Mouse (Mus musculus): ENCODE measurements around the gene Afap1l2.

Afap1l2 gene

DNA sequence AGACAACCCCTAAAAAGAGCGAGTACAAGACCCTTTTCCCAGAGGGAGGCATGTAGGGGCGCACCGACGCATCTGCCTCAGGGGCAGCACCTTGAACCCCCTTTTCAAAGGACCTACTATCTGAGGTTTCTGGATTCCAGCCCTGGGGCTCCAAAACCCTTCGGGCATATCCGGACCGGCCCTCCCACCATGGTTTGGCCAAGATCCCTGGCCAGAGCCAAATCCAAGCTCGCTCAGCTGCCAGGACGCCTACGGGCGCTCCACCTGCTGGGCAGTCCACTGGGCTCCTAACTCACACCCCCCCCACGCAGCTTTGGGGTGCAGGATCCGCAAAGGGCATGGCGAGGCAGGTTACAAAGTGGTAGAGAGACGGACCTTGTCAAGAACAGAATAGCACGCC lies 737 bp downstream of the Afap1l2 start:
- no peak for DNase-seq (ENCODE audit: low spot score)

DNA sequence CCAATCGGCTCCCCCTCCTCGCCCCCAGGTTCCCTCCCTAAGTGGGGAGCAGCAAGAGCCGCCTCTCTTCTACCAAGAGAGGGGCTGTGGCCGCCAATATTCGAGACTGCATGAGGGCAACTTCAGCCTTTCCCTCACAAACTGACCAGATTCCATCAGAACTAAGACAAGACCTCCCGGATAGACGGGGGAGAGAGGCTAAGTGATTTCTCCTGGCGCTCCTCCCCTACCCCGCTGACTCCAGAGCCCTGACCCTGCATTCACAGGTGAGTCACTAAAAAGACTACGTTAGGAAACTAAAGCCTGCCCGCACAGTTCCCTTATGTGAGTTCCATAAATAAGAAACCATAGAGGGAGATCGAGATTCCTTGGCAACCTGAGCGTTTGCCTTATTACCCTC lies 1.2 kb downstream of the Afap1l2 start:
- no peak for DNase-seq (ENCODE audit: low spot score)

DNA sequence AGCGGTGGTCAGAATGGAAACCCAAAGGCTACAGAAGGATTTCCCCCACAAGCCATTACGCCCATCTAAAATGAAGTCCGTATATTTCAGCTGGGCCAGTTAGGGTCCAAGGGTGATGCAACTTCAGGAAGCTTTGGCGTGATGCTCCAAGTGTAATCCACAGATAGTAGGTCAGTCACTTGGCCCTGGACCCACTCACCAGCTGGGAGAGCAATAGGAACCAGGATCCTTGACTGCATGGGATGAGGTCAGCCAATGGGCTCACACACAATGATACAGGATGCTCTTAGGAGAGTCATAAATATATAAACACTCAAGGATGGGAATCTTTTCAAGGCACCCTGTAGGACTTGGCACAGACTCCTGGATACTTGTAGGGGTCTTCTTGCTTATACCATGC lies 3.0 kb downstream of the Afap1l2 start:
- DNase-seq (ENCODE audit: low spot score) = no peak

DNA sequence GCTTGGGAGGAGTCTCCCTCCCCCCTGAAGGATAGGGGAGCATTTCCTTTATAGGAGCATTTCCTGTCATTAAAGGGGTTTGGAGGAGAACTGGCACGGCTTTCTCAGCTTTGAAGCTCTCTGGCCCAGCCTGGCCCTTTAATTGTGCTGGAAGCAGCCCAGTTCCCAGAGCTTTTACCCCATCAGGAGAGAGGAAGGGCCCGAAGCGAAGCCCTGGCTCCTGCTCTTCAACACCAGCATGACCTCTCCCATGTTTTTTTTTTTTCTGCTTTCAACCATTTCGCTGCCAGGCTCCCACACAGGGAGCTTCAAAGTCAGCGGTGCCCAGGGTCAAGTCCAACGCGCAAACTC lies 4.6 kb downstream of the Afap1l2 start:
- no peak for DNase-seq (ENCODE audit: low spot score)

DNA sequence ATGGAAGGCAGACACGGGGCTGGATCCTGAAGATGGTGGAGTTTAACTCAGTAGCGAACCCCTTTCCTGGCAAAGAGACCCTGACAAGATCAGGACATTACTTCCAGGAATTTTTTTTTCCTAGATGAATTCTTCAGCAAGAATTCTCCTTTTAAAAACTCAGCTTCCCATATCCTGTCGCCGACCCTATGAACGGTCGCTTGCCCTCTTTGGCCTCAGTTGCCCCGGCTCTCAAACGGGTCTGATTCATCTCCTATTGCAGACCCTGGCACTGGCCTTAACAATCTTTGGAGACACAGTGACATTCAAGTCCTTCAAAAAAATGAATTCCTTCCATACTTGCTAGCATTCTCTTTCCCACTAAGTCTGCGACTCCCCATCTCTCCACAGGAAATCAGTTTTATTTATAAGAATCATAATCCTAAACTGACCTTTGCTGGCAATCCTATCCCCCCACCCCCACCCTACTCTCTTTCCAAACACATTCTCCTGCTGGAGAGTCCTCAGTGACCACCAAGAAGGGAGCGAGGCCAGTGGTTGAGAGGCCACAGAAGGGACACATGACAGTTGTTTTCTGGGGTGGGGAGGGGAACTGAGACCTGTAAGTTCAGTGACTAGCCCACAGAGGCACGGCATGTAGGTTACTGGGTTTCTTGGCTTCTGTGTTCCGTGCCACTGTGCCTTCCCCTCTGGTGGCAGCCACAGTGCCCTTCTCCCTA lies 5.1 kb downstream of the Afap1l2 start:
- DNase-seq (ENCODE audit: low spot score) = no peak

DNA sequence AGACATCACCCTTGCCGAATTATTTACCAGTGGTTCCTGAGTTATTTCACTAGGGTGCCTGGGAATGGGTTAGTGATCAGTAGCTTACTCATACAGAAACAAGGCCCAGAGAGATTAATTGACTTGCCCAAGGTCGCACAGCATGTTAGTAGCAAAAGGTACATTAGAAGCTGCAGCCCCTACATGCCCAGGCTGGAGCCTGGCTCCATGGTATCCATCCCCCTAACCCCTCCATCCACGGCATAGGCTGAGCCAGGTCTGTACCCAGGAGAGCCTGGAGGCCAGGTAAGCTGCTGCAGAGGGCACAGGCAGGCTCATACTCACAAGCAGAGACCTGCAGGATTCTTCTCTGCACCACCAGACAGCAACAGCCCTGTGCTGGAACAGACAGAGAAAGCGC lies 6.1 kb downstream of the Afap1l2 start:
- DNase-seq (ENCODE audit: low spot score) = no peak

DNA sequence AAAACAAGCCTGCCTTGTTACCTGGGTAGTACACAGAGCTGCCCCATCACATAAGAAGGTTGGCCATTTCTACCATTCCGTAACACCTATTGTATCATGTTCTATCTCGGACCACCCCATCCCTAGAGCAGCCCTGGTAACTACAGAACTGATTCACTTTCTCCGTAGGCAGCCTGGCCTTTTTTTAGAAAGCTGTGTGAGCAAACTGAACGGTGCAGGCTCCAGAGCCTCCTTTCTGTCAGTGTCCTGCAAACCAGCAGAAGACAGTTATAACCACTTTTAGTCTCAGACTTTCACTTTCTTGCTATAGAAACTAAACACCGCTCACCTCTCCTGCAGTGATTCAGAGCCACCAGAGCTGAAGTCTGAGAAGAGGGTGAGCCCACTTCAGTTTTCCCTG lies 7.4 kb downstream of the Afap1l2 start:
- no peak for DNase-seq (ENCODE audit: low spot score)

DNA sequence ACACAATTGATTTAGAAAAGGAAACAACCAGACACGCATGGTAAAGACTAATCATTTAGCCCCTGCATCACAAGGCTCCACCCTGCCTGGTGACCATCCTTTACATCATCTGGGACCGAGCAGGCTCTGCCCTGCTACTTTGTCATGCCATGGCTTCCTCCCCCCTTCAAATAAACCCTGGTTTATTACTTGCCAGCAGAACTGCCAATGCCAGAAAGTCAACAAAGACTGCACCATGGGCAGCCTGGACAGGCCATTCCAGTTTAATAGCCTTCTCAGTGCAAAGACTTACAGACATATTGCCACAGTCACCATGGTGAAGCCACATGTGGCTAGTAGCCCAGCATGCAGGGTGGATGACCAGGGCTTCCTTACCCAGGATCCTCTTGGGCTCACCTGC lies 8.2 kb downstream of the Afap1l2 start:
- no peak for DNase-seq (ENCODE audit: low spot score)

DNA sequence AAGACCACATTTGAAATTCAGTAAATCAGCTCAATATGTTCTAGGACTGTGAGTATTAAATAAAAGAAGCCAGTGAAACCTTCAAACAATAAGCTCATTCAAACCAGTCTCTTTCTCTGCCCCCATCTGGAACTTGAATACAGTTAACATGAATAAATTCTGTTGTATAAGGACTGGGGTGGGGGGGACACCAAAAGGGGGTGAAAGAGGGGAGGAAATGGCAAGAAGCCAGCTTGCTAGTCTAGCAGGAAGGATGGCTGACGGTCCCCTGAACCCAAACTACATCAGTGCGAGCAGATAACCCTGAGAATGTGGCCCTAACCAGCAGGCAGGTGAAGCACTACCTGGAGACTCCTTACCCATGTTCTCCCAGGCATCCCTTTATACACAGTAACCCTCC lies 9.1 kb downstream of the Afap1l2 start:
- DNase-seq (ENCODE audit: low spot score) = no peak

DNA sequence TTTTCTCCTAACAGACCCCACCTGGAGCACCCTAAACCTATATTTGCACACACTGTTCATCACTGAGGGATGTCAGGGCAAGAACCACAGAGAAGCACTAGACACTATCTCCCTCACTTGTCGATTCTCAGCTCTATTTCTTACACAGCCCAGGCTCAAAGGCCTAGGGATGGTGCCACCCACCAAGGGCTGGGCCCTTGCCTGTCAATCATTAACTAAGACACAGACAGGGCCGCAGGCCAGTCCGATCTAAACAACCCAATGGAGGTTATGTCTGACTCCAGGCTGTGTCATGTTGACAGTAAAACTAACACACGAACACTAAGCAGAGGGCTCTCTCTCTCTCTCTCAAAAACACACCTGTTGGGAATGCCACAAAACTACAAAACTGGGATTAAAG lies 9.7 kb downstream of the Afap1l2 start:
- no peak for DNase-seq (ENCODE audit: low spot score)

DNA sequence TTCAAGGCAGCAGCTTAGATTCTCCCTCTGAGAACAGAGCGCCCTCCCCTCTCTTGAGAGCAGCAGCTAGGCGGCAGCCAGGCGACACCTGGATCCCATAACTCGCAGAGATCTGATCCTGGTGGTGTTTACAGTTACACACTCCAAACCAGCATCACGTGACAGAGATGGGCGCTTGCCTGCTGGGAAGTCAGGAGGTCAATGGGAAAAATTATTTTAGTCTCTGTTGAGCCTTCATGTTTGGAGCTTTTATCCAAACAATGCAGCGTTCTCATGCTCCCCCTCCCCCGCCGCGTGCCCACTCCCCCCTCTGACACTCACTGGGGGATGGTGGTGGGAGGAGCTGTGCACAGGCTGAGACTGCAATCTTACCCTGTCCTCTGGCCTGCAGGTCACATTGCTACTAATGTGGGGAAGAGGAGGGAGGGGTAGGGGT lies 10.8 kb downstream of the Afap1l2 start:
- DNase-seq (ENCODE audit: low spot score) = no peak

DNA sequence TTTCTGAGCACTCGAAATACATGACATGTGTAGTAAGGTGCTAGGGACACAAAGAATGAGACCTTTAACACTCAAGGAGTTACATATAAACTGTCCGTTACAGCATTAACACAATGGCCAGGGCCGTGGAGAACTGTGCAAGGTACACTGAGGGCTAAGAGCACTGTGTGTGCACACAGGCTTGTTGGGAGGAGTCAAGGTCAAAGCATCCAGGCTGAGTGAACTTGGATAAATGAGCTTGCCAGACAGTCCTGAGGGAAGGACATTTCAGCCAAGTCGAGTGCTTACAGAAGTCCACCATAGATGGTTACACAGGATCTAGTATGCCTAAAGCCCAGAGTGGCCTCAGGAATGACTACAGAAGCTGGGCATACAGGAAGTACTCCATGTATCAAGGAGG lies 12.6 kb downstream of the Afap1l2 start:
- no peak for DNase-seq (ENCODE audit: low spot score)

DNA sequence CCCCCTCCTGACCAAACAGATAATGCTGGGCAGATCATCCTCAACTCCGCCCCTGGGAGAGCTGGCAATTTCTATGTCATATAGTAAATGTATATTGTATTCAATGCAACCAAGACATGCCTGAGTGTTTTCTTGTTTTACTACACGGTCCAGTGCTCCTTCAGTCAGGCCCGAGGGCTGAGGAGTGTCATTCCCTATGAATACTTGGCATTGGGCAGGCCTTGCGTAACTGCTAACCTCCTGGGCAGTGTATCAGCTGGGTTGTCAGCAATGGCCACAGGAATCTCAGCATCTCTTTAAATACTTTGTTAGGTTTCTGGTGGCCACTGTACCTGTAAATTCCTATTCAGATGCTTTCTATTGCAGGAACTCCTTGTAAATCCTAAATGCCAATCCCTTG lies 13.4 kb downstream of the Afap1l2 start:
- DNase-seq (ENCODE audit: low spot score) = no peak

DNA sequence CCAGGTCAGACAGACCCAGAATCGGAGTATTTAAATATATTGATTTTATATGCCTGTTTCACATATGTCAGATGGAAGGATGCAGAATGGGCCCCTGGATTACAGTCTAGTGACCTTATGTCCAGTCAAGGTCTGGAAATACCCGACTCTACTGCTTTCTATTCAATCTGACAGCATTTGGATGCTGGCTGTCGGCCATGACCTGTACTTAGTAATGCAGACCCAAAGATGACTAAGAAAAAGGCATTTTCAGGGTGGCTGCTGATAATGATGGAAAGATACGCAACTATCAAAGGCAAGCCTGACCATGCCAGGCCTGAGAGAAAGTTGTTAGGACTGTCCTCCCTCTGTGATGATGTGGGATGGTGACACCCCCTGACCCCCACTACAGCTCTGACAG lies 14.3 kb downstream of the Afap1l2 start:
- no peak for DNase-seq (ENCODE audit: low spot score)

DNA sequence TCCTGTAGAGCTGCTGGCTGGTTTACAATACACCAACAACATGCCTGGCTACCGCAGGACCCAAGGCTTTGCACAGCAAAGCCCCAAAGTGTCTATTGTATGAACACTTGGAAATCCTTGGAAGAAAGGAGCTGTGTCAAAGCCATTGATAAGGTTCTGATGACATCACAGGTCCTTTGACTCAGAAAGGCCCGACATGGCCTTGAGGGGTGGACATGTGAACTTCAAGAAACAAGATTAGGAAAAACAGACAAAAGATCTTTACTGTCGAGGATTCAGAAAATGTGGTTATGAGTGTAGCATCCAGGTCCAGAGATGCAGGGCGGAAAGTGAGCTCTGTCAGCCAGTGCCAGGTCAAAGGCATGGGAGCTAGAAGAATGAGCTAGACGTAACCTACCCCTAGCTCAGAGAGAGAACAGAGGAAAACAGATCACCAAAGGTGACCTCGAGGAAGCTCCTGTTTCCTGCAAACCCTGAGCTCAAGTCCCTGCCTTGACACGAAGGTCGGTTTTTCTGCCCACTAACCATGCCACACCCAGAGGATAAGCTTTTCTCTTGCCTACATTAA lies 15.0 kb downstream of the Afap1l2 start:
- DNase-seq (ENCODE audit: low spot score) = no peak

DNA sequence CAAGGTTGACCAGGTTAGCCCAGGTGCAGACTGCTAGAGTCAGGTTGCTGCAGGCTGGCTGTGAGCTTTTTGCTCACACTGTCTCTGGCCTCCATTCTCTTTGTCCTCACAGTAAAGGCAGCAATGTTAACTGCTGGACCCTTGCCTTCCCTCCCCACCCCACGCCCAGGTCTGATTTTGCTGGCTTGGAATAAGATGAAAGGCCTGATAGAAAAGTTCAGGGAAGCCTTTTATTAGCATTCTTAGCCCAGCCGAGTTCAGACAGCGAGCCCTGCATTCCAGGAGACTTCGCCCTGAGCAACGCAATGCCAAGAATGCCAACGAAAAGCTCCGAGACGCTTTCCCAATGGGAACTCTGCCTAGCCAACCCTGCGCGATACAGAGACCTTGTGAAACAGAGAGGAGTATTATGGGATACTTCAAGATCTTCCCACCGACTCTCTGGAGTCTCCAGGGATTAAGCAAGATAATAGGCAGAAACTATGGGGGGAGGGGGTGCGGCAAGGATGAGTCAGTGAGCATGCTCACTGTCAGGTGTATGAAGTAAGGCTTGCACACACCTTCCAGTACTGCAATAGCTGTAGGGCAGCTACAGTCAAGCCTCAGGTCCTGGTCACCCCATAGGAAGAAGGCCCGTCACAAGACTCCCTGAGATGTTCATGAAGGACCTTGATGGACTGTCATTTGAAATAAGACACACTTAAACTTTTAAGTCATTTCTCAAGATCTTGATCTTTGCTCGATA lies 17.5 kb downstream of the Afap1l2 start:
- no peak for DNase-seq (ENCODE audit: low spot score)

DNA sequence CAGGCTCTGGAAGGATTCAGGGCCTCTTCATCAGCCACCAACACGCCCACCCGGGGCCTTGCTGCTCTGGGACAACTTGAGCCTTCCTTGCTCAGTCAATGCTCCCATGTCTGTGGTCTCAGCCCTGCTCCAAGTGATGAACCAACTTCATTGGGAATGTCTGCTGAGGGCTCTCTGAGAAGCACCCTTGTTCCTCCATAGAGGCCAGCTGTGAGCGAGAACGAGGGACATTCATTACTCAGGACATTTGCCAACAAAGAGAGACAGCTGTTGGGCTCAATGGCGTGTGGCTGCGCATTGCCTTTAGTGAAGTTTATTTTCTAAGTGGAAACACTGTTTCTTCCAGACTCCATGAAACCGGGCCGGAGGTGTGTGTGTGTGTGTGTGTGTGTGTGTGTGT lies 18.9 kb downstream of the Afap1l2 start:
- no peak for DNase-seq (ENCODE audit: low spot score)

DNA sequence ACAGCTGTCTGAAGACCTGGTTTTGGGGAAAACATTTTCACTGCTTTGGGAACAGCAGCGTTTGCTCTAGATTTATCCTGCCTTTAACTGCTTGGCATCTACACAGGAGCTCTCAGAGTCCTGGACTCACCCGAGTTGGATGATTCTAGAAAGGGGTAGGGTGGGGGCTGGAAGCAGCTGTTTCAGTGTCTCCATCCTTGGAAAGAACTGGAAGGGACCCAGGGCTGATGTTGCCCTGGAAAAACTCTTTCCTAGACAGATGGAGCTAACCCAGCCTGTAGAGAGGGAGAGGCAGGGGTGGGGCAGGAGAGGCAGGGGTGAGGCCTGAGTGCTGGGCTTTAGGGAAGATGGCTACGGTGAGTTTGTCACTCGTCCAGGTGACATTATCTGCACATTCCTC lies 23.8 kb downstream of the Afap1l2 start:
- no peak for DNase-seq (ENCODE audit: low spot score)

DNA sequence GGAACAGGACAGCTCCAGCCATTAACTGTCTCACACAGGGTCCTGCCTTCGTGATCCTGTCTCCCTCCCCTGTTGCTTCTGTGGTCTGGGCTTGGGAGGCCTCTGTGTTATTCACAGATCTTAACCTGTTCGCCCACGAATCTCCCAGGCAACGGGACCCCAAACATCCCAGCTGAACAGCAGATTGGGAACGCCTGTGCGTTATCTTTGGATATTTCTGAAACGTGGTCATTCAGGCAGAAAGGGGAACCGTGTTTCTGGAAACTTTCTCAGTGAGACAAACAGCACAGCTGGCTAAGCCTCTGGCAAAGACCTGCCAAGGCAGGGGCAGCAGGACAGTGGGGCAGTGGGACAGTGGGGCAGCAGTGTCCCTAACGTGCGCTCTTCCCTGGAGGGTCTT lies 24.3 kb downstream of the Afap1l2 start:
- DNase-seq (ENCODE audit: low spot score) = no peak

DNA sequence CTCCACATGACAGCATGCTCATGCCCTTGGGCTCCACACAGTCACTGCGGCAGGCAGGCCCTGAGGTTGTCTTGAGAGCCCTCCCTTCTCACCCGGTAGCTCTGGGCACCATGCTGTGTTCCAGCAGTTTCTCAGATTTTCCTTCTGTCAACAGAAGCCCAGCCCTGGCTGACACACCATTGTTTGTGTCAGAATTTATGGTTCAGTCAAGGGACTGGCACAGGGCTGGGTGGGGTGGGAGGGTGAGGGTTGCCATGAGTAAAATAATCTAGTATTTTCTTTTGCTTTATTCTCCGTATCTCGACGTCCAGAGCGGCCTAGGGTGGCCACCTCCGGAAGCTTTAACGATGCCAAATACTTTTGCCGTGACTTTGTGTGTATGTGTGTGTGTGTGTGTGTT lies 26.3 kb downstream of the Afap1l2 start:
- no peak for DNase-seq (ENCODE audit: low spot score)

DNA sequence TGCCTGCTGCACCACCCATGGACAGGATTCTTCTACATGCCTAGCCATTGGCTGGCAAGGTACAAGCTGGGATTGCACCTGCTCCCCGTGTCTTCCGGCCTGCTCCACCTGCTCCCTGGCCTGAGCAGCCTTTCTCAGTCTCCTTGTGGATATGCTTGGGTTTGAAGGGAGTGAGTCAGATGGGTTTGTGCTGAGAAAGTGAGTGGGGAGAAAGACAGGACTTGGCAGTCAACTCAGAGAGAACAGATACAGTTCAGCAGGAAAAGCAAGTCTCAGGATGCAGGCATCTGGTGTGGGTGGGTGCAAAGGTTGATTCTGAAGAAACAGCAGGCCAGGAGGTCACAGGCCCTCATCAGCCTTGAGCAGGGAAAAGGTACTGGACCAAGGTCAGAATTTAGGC lies 27.2 kb downstream of the Afap1l2 start:
- DNase-seq (ENCODE audit: low spot score) = no peak

DNA sequence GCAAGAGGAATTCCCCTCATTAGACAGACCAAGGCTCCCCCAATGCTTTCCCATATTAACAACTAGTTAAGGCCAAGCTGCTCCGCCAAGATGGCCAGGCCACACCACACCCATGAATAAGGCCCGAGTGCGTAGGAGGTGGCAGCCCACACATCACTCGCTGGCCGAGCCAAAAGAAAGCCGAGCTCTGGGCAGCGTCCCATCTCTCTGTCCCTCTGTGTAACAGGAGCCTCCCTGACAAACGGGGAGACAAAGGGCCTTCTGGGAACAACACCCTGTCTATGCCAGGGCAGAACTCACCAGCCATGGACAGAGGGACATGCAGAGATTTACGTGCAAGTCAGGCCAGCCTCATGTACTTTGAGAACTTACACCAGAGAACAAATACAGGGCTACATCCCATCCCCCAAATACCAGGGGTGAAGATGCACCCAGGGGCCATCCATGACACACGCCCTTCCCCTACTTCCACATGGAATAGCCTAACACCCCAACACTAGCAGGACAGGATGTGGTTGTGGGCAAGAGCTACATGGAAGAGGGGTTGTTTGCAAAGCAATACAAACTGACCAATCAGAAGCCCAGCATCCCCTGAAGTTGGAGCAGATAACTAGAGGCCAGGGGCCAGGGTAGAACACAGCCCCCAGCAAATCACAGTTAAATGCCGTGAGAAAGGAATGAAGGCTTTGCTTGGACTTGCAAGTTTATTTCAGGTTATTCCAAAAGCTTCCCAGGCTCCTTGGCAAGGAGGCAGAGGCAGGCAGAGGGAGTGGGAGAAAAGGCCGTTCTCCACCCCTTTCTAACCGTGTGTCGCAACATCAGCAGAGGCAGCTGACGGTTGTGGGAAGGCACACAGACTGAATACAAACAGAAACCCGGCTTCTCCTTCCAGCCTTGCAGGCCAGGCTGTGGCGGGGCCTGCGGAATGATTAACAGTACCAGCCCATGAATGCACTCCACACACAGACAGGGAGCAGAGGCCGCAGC lies 30.8 kb downstream of the Afap1l2 start:
- DNase-seq (ENCODE audit: low spot score) = no peak

Measured in left cerebral cortex, adult 11 months (tissue).